Mouse (Mus musculus) kidney, embryonic 16.5 days (tissue): ENCODE data around the gene Fmo2. TPM values are rescaled to one million over a fixed set of nuclear protein-coding genes. Genes with fewer than 3 reads are reported as not detected.

Experiments used
- ATAC-seq: fragments of 200-750 bp; cut with Nextera tagmentation; 2 replicates; pipeline ENCODE4 v1.8.0; 2017; ENCODE audit warnings: moderate TSS enrichment; ENCODE audit not compliant: low FRiP score, low TSS enrichment
- H3K27ac ChIP-seq: fragments of 300-500 bp; sonication (generic); 2 replicates; pipeline ENCODE4 v1.5.1; 2014; ENCODE audit warnings: low read length
- H3K27me3 ChIP-seq: fragments of 300-500 bp; sonication (generic); 2 replicates; pipeline ENCODE4 v1.6.1; 2014; ENCODE audit warnings: low read length, control low read depth, mixed read lengths; ENCODE audit not compliant: insufficient read depth
- H3K36me3 ChIP-seq: fragments of 300-500 bp; sonication (generic); 2 replicates; pipeline ENCODE4 v1.6.1; 2014; ENCODE audit warnings: low read length, control low read depth, mixed read lengths; ENCODE audit not compliant: insufficient read depth
- H3K4me1 ChIP-seq: fragments of 300-500 bp; sonication (generic); 2 replicates; pipeline ENCODE4 v1.6.1; 2014; ENCODE audit warnings: low read length, control low read depth, mixed read lengths; ENCODE audit not compliant: insufficient read depth
- H3K4me2 ChIP-seq: fragments of 300-500 bp; sonication (generic); replicated peaks from 2 replicates; pipeline ENCODE4 v1.6.1; 2014; ENCODE audit warnings: low read depth, low read length
- H3K4me3 ChIP-seq: fragments of 300-500 bp; sonication (generic); 2 replicates; pipeline ENCODE4 v1.5.1; 2014; ENCODE audit warnings: mild to moderate bottlenecking, low read length
- H3K9ac ChIP-seq: fragments of 300-500 bp; sonication (generic); replicated peaks from 2 replicates; pipeline ENCODE4 v1.6.1; 2014; ENCODE audit warnings: low read length
- H3K9me3 ChIP-seq: fragments of 300-500 bp; sonication (generic); 2 replicates; pipeline ENCODE4 v1.6.1; 2016; ENCODE audit warnings: low read length, control low read depth
- WGBS: fragments of 180-500 bp; shearing (Covaris S2); extraction: QIAGEN DNeasy Blood & Tissue Kit; methylation state at CpG from one replicate; pipeline ENCODE4 v1.1.7; 2014; 5-methylcytosine and 5-hydroxymethylcytosine counted together
- polyA plus RNA-seq: library from polyadenylated mRNA; unstranded; fragments of >200 nt; fragmentation: Nextera tagmentation; extraction: Ambion mirVana; gene quantifications from 2 replicates; pipeline ENCODE4 v1.2.1, GENCODE M21; 2015

Fmo2 gene
- polyA plus RNA-seq, 1 experiment from 2014 or later = 9.3 TPM

- H3K4me2 ChIP-seq = no peak overlapping the region
- no peaks in the 10 kb centered on the region for H3K27me3 ChIP-seq
- 0 out of 2 replicates have a peak, but pooled peaks cover 2% of the 10 kb centered on the region for H3K4me1 ChIP-seq
- no peaks in the 10 kb centered on the region for H3K9me3 ChIP-seq
- no peak overlapping the region for H3K27ac ChIP-seq
- ATAC-seq = peak; percentile 78
- WGBS = 29% methylated on average over 6 of the region's 6 CpGs
- H3K9ac ChIP-seq = no peak overlapping the region
- no peaks in the 10 kb centered on the region for H3K36me3 ChIP-seq
- H3K4me3 ChIP-seq = no peak overlapping the region
These were observed 2.6 kb downstream of the Fmo2 start for GRCm38 (mm10) chr1:162895900-162896299.

- H3K27ac ChIP-seq = no peak overlapping the region
- no peak overlapping the region for H3K4me3 ChIP-seq
- no peak overlapping the region for H3K4me2 ChIP-seq
- no peak overlapping the region for H3K9ac ChIP-seq
- 91% methylated on average over 6 of the region's 6 CpGs for WGBS
- no peaks in the 10 kb centered on the region for H3K36me3 ChIP-seq
- H3K9me3 ChIP-seq = no peaks in the 10 kb centered on the region
- ATAC-seq = no peak
- H3K27me3 ChIP-seq = no peaks in the 10 kb centered on the region
- H3K4me1 ChIP-seq = 0 out of 2 replicates have a peak, but pooled peaks cover 2% of the 10 kb centered on the region
These were observed 5.5 kb downstream of the Fmo2 start for GRCm38 (mm10) chr1:162893014-162893413.

DNA sequence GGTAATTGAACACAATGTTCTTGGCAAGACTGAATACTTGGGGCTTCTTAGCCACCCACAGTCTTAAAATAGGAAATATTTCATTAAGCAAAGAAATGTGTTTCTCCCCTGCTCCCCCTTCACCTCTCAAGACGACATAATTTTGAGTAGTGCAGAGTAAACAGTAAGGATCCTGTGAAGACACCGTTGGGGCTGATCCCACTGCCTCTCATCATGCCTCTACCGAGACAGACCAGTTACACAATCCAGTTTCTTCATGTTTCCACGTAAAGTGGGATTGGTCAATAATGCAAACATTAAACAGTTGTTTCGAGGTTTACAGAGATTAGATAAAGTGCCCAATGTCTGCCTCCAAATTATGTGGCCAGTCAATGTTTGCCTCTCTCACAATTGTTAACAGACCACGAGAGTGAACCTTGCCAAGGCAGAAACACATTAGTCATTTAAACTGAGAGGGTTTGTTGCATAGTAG is 6.5 kb downstream of the Fmo2 start:
- no peak for ATAC-seq
- Histone ChIP-seq H3K36me3 (no peaks in the 10 kb centered on the region), H3K27me3 (no peaks in the 10 kb centered on the region), H3K9ac (no peak overlapping the region), H3K9me3 (no peaks in the 10 kb centered on the region), H3K4me1 (0 out of 2 replicates have a peak, but pooled peaks cover 2% of the 10 kb centered on the region), H3K27ac (no peak overlapping the region), H3K4me3 (no peak overlapping the region), H3K4me2 (no peak overlapping the region)
- 71% methylated on average over 6 of the region's 6 CpGs for WGBS

- no peak for ATAC-seq
These were observed 9.9 kb downstream of the Fmo2 start for GRCm38 (mm10) chr1:162888646-162889045.

GRCm38 (mm10) chr1:162887644-162888043 is 10.9 kb downstream of the Fmo2 start:
- no peak overlapping the region for H3K4me3 ChIP-seq
- no peak overlapping the region for H3K9ac ChIP-seq
- no peaks in the 10 kb centered on the region for H3K36me3 ChIP-seq
- no peaks in the 10 kb centered on the region for H3K9me3 ChIP-seq
- no peaks in the 10 kb centered on the region for H3K27me3 ChIP-seq
- H3K4me2 ChIP-seq = no peak overlapping the region
- no peak overlapping the region for H3K27ac ChIP-seq
- H3K4me1 ChIP-seq = no peaks in the 10 kb centered on the region
- 91% methylated on average over 7 of the region's 7 CpGs for WGBS
- ATAC-seq = no peak

More at GRCm38 (mm10) chr1:162888646-162889045, 9.9 kb downstream of the Fmo2 start:
- no peaks in the 10 kb centered on the region for H3K36me3 ChIP-seq
- H3K9me3 ChIP-seq = no peaks in the 10 kb centered on the region
- no peak overlapping the region for H3K27ac ChIP-seq
- H3K4me2 ChIP-seq = no peak overlapping the region
- H3K27me3 ChIP-seq = no peaks in the 10 kb centered on the region
- H3K9ac ChIP-seq = no peak overlapping the region
- H3K4me1 ChIP-seq = no peaks in the 10 kb centered on the region
- H3K4me3 ChIP-seq = no peak overlapping the region
- 78% methylated on average over 12 of the region's 12 CpGs for WGBS

GRCm38 (mm10) chr1:162886138-162886816 is 12.2 kb downstream of the Fmo2 start:
- 79% methylated on average over 11 of the region's 11 CpGs for WGBS
- Histone ChIP-seq H3K4me1 (no peaks in the 10 kb centered on the region), H3K9me3 (no peaks in the 10 kb centered on the region), H3K9ac (no peak overlapping the region), H3K4me3 (no peak overlapping the region), H3K4me2 (0 out of 2 replicates have a peak overlapping the region, but pooled peaks have one; percentile 10), H3K27ac (no peak overlapping the region), H3K27me3 (no peaks in the 10 kb centered on the region), H3K36me3 (no peaks in the 10 kb centered on the region)
- ATAC-seq = peak; percentile 78; the same call in 1 of the 2 replicates

DNA sequence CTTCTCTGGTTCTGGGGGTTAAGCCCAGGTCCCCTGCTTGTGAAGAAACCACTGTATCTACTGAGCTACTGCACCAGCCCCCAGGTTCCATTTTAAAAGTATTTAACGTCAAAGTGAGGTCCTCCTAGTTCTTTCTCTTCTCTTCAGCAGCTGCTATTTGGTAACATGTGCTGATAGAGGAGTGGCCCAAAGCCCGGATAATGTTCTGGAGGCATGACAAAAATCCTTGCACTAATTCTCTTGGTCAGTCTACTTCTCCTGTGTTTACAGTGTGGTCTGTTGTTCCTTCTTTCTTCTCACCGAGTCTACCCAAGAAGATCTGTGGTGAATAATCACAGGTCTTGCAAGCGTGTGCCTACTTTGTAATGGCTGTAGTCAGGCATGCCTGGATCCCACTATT is 15.8 kb downstream of the Fmo2 start:
- no peak overlapping the region for H3K4me3 ChIP-seq
- H3K36me3 ChIP-seq = no peaks in the 10 kb centered on the region
- no peak overlapping the region for H3K9ac ChIP-seq
- H3K27ac ChIP-seq = no peak overlapping the region
- WGBS = 78% methylated on average over 4 of the region's 4 CpGs
- no peaks in the 10 kb centered on the region for H3K9me3 ChIP-seq
- no peak for ATAC-seq
- H3K27me3 ChIP-seq = no peaks in the 10 kb centered on the region
- no peaks in the 10 kb centered on the region for H3K4me1 ChIP-seq
- H3K4me2 ChIP-seq = no peak overlapping the region

DNA sequence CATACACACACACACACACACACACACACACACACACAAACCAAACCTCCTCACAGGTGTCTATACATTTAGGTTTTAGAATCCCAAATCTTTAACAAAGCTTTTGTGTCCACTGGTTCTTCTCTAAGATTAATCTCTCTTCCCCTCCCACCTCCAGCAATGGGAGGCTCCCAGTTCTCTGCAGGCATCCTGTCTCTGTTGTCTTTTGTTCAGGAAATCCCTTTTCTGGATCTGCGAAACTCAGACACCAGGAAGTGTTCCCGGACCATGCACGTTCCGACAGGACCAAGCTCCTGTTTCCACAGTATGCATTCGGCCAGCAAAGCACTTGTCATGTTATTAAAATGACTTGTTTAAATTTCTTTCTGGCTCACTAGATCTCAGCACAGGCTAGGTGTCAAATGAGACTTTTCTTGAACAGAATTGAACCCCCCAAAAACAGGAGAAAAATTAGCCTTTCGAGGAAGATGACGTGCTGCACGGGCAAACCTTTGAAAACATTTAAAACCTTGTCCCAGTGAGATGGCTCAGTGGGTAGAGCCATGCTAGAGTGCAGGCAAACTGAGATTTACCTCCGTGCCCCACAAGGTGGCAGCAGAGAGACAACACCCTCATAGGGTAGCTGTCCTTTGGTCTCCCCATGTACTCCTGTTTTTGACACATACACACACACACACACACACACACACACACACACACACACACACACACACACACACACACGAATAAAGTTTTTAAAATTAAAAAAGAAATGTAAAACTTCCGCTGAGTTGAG is 18.7 kb downstream of the Fmo2 start:
- Histone ChIP-seq H3K36me3 (no peaks in the 10 kb centered on the region), H3K9ac (no peak overlapping the region), H3K9me3 (no peaks in the 10 kb centered on the region), H3K27me3 (no peaks in the 10 kb centered on the region), H3K4me1 (no peaks in the 10 kb centered on the region), H3K27ac (no peak overlapping the region), H3K4me3 (no peak overlapping the region), H3K4me2 (no peak overlapping the region)
- WGBS = 55% methylated on average over 11 of the region's 11 CpGs
- no peak for ATAC-seq

DNA sequence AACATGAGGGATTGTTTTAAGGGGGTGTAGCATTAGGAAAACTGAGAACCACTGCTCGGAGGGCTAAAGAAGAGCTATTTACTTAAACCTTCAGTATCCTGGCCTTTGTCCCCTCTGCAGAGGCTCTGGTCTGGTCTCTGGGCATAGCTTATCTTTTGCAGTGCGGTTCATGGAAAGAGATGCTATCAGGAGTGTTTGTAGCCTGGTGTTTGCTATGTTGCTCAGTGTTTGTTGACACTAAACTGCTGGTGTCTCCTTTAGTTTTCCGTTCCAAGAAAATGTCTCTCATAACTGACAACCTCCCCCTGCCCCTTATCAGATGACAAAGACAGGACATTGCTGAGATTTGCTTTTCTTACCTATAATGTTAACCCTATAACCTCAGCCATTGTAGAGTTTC is 23.4 kb downstream of the Fmo2 start:
- Histone ChIP-seq H3K4me3 (no peak overlapping the region), H3K9ac (no peak overlapping the region), H3K27ac (no peak overlapping the region), H3K36me3 (no peaks in the 10 kb centered on the region), H3K4me1 (peaks cover 10% of the 10 kb centered on the region), H3K4me2 (no peak overlapping the region), H3K9me3 (no peaks in the 10 kb centered on the region), H3K27me3 (no peaks in the 10 kb centered on the region)
- WGBS = 49% methylated on average over 3 of the region's 3 CpGs
- ATAC-seq = no peak
